Mouse (Mus musculus) C2C12 (cell line): ENCODE data around the gene Fv1. TPM values are rescaled to one million over a fixed set of nuclear protein-coding genes. Genes with fewer than 3 reads are reported as not detected.
"Not testable (repeated sequence)": the region's sequence is repeated elsewhere in the genome, so short reads cannot be mapped to it uniquely, and the experiment has no call there.

Experiments used
- H3K27me3 ChIP-seq: one replicate; pipeline ENCODE4 v1.6.1; 2011; ENCODE audit not compliant: control insufficient read depth, insufficient read depth, insufficient read length
- H3K36me3 ChIP-seq: one replicate; pipeline ENCODE4 v1.6.1; 2011; ENCODE audit not compliant: control insufficient read depth, insufficient read depth
- H3K4me3 ChIP-seq: one replicate; pipeline ENCODE4 v1.5.1; 2011; ENCODE audit warnings: mild to moderate bottlenecking, control low read depth; ENCODE audit not compliant: poor library complexity, insufficient read depth, severe bottlenecking
- H3K79me2 ChIP-seq: one replicate; pipeline ENCODE4 v1.6.1; 2011; ENCODE audit not compliant: control insufficient read depth, insufficient read depth
- H3K79me3 ChIP-seq: one replicate; pipeline ENCODE4 v1.6.1; 2011; ENCODE audit warnings: low read depth, control low read depth
- H3ac ChIP-seq: one replicate; pipeline ENCODE3; 2011; ENCODE audit warnings: low read depth; ENCODE audit not compliant: control insufficient read depth, insufficient read length
- CEBPB ChIP-seq: IDR thresholded peaks from one replicate; pipeline ENCODE4 v1.6.1; 2011; ENCODE audit warnings: low read depth, mild to moderate bottlenecking, control low read depth, moderate library complexity
- CTCF ChIP-seq: IDR thresholded peaks from one replicate; pipeline ENCODE4 v1.5.1; 2011; ENCODE audit not compliant: control insufficient read depth, insufficient read depth, insufficient read length
- FOSL1 ChIP-seq: IDR thresholded peaks from one replicate; pipeline ENCODE4 v1.8.0; 2011; ENCODE audit warnings: mild to moderate bottlenecking, low read length; ENCODE audit not compliant: poor library complexity, insufficient read depth, severe bottlenecking
- MAX ChIP-seq: IDR thresholded peaks from one replicate; pipeline ENCODE4 v1.6.1; 2011; ENCODE audit warnings: mild to moderate bottlenecking, control low read depth
- MYOD1 ChIP-seq: IDR thresholded peaks from one replicate; pipeline ENCODE4 v1.6.1; 2011; ENCODE audit warnings: low read depth; ENCODE audit not compliant: control insufficient read depth, insufficient read length
- MYOG ChIP-seq: IDR thresholded peaks from one replicate; pipeline ENCODE4 v1.6.1; 2011; ENCODE audit not compliant: control insufficient read depth, insufficient read length; ENCODE audit errors: extremely low read depth
- USF1 ChIP-seq: IDR thresholded peaks from one replicate; pipeline ENCODE4 v1.6.1; 2011; ENCODE audit warnings: low read depth, mild to moderate bottlenecking, control low read depth, moderate library complexity
- long read RNA-seq, 2 experiments: library from polyadenylated mRNA; unstranded; transcript quantifications; one replicate each; pipeline ENCODE4 v2.0.0; 2019 to 2020
- polyA plus RNA-seq: library from polyadenylated mRNA; unstranded; fragments of >200 nt; fragmentation: generic; extraction: Trizol; gene quantifications from one replicate; pipeline ENCODE4 v1.2.1, GENCODE M21; 2012; ENCODE audit warnings: missing spikeins

The Fv1 gene
- polyA plus RNA-seq: 4.6 TPM
- long read RNA-seq, experiment 1: 0 reads
- long read RNA-seq, experiment 2: 0 reads

DNA sequence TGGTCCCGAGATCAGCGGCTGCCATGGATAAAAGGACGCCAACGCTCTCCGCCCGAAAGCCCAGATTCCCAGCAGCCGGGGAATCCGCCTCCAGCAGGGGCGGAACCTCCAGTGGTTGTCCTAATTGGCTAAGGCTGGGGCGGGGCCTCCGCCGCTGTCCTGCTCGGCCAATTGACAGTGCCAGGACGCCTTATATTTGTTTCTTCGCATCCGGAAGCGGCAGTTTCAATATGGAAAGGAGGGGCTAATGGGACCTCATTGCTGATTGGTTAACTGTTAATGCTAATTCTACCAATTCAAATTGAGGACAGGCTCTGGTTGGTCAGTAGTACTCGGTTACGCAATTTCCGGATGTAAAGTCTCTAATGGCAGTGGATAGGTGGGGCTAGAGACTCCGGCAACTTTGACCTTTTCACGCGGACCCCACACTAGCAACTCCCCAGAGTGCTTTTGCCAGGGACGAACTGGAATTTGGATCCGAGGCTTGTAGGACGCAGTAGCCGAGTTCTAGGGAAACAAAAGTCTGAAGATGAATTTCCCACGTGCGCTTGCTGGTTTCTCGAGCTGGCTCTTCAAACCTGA is at the start of gene Fv1, which contains the start of gene Miip:
TSS of gene Fv1 (plus strand) at position 530 of the 582 bp plus-strand sequence.
TSS of gene Miip (minus strand) at position 367 of the 582 bp plus-strand sequence.
- Histone ChIP-seq H3K79me2 (peaks cover 21% of the 10 kb centered on the region), H3K36me3 (peaks cover 25% of the 10 kb centered on the region), H3K79me3 (peaks cover 22% of the 10 kb centered on the region), H3K27me3 (no peaks in the 10 kb centered on the region), H3ac (peak within 1 kb of the TSS; percentile 88), H3K4me3 (peak within 1 kb of the TSS; percentile 86)
- TF ChIP-seq MYOG (no peak), CEBPB (peak; percentile 97)

DNA sequence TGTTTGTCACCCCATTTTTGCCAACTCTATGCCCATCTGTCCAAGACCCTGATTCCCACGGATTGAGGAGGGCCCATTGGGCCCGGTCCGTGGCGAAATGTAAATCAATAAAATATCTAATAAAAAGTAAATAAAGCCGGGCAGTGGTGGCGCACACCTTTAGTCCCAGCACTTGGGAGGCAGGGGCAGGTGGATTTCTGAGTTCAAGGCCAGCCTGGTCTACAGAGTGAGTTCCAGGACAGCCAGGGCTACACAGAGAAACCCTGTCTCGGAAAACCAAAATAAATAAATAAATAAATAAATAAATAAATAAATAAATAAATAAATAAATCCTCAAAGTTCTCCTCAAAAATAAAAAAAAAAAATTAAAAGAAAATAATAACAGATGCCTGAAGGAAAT is 49.1 kb upstream of the Fv1 start:
- H3K27me3 ChIP-seq, H3K4me3 ChIP-seq, H3K79me3 ChIP-seq, H3K36me3 ChIP-seq, H3ac ChIP-seq, H3K79me2 ChIP-seq: not testable (repeated sequence)

DNA sequence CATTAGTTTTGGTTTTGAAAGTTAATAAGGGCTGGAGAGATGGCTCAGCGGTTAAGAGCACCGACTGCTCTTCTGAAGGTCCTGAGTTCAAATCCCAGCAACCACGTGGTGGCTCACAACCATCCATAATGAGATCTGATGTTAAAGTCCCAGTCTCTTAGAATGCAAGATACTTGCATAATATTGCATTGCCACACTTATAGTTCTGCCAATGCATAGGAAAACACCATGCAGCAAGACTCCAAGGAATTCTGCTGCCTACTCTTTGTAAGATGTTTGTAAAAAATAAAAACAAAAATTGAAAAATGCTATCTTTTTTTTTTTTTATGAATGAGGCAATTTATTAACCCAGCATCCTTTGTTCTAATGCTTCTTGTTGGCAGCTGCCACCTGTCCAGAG is 47.4 kb upstream of the Fv1 start:
- H3K79me2 ChIP-seq, H3K79me3 ChIP-seq, H3K27me3 ChIP-seq, H3K4me3 ChIP-seq, H3ac ChIP-seq: not testable (repeated sequence)
- peaks cover 14% of the 10 kb centered on the region for H3K36me3 ChIP-seq

DNA sequence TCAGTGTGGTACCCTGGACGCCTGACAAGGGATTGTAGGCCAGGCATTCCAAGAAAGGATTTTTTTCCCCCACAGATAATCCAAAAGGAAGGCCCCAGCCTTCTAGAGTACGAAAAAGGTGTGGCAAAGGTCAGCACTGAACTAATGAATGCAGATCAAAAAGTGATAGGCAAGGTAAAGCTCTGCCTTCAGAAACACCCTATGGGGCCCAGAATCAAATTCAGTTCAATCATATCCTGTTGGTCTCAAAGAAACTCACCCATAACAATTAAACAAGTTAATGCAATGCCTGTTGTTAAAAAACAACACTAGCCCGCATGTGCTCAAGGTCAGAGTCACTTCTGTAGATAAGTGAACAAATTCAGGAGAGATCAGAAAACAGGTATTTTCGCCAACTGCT is 44.4 kb upstream of the Fv1 start:
- Histone ChIP-seq H3K27me3 (no peaks in the 10 kb centered on the region), H3K79me3 (no peaks in the 10 kb centered on the region), H3K36me3 (peaks cover 30% of the 10 kb centered on the region), H3K79me2 (no peaks in the 10 kb centered on the region), H3ac (no peak overlapping the region), H3K4me3 (no peak overlapping the region)
- TF ChIP-seq FOSL1 (no peak), MYOG (no peak), MAX (no peak), USF1 (no peak), CEBPB (no peak), MYOD1 (no peak), CTCF (no peak)

- H3ac ChIP-seq, H3K4me3 ChIP-seq, H3K79me2 ChIP-seq, H3K36me3 ChIP-seq, H3K79me3 ChIP-seq, H3K27me3 ChIP-seq: not testable (repeated sequence)
Observed at GRCm38 (mm10) chr4:147839282-147839681, 29.5 kb upstream of the Fv1 start.

DNA sequence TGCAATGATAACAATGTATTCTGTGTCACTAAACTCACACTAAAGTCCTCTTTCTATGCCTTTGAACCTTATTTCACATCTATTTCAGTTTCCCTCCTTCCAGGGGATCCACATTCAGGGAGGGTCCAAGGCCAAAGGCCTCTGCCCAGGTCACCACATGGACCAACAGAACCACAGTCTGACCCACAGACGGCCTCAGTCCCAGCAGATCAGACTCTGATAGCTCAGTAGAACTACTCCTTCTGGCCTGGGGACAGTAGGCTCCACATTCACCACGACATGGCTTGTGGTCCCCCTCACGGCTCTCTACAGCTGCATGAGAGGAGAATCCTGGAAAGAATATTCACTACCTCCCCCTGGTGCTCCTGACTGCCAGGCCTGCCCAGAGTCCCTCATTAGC is 25.9 kb upstream of the Fv1 start:
- no peak overlapping the region for H3ac ChIP-seq
- no peaks in the 10 kb centered on the region for H3K27me3 ChIP-seq
- H3K4me3 ChIP-seq: no peak overlapping the region
- H3K79me3 ChIP-seq: peaks cover 24% of the 10 kb centered on the region
- H3K36me3 ChIP-seq: no peaks in the 10 kb centered on the region
- H3K79me2 ChIP-seq: peaks cover 21% of the 10 kb centered on the region
- TF ChIP-seq MYOG (no peak), FOSL1 (no peak), CTCF (no peak), USF1 (no peak), MYOD1 (no peak), CEBPB (no peak), MAX (no peak)
